Mouse (Mus musculus) left cerebral cortex, postnatal 14 days (tissue): Measurements from ENCODE around the gene Blm. TPM values are rescaled to one million over a fixed set of nuclear protein-coding genes. Genes with fewer than 3 reads are reported as not detected.

Experiments
- DNase-seq, 2 experiments: peaks; one replicate each; pipeline ENCODE4 v3.0.0; 2021 to 2022; ENCODE audit warnings: low spot score in 2 of 2, mixed read lengths in 1 of 2
- intact Hi-C: fragments of 180-260 bp; cut with DNase I; formaldehyde crosslinking; loops from one replicate; pipeline ENCODE4 v1.15.1; 2025
- total RNA-seq, 2 experiments: library from RNA; stranded (reverse); gene quantifications; 2 replicates each; pipeline ENCODE4 v1.2.3; 2021

Blm gene
- total RNA-seq, 2 experiments from 2014 or later = 3.9 to 5.2 TPM

- DNase-seq = no peak
- intact Hi-C loops = no loop called here
Measured at GRCm38 (mm10) chr7:80416969-80417368, 118.0 kb downstream of the Blm start.

GRCm38 (mm10) chr7:80414303-80414855, 120.5 kb downstream of the Blm start:
- intact Hi-C loops = no loop called here
- DNase-seq = no peak

GRCm38 (mm10) chr7:80413512-80414302, 121.2 kb downstream of the Blm start:
- intact Hi-C loops = no loop called here
- no peak for DNase-seq

DNA sequence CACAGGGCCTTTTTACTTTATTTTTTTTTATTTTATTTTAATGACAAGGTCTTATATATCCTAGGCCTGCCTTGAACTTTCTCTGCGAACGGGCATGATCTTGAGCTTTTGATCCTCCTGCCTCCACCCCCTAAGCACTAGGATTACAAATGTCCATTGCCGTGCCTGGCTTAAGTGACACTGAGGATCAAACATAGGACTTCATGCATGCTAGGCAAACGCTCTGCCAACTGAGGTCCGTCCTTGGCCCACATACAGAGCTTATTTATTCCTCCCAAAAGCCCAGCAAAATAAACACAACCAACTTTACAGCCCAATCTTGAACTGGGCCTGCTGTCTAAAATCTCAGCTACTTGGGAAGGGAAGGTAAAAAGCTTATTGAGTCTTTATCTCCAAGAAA, 122.1 kb downstream of the Blm start:
- intact Hi-C loops = no loop called here
- no peak for DNase-seq

DNA sequence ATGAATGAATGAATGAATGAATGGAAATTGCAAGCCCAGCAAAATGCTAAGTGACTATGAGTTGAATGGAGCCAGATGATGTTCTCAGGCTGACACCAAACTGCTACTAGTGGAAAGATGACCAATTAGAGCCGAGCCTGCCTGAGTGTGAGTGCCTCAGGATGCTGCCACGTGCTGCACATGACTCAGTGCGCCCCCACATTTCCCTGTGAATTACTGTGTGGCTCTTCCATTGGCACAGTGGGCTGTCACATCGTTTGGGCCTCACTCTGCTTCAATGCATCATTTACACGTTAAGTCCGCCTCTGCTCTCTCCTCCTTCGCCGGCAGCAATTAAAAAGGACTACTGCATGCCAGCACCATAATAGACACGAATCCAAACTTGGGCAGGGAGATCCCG, 122.6 kb downstream of the Blm start:
- intact Hi-C loops = no loop called here
- peak; percentile 82 to 96 for DNase-seq

DNA sequence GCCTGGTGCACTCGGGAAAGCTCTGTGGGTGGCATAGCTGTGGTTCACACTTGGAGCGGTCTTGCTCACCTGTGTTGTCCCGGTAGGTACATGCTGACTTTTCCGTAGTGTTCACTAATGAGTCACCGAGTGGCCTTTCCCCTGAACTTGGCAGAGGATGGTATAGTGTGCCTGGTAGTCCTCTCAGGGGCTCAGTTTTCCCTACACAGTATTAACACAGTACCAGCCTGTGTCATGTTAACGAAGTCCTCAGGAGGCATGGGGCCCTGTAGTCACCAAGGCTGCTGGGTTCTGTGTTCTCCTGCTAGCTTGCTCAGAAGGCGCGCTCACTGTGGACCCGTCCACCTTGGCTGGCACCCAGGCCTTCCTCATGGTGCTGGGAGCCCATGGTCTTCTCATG, 124.5 kb downstream of the Blm start:
- DNase-seq = no peak
- intact Hi-C loops = no loop called here

DNA sequence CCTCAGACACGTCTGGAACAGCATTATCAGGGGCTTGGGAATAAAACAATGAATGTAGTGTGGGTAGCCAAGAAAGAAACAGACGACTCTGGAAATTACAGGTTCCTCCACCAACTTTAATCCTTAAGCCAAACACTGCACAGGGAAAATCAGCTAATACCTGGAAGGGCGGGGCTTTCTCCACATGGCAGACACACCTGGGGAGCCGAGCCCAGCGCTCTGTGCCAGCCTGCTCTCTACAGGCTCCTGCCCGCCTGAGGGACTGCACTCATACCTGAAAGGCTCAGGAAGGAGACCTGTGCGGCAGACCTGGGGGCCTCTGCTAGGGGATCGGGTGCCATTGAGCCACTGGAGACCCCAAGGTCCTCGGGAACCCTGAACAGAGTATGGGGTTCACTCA, 127.2 kb downstream of the Blm start:
- DNase-seq = no peak
- intact Hi-C loops = no loop called here

DNA sequence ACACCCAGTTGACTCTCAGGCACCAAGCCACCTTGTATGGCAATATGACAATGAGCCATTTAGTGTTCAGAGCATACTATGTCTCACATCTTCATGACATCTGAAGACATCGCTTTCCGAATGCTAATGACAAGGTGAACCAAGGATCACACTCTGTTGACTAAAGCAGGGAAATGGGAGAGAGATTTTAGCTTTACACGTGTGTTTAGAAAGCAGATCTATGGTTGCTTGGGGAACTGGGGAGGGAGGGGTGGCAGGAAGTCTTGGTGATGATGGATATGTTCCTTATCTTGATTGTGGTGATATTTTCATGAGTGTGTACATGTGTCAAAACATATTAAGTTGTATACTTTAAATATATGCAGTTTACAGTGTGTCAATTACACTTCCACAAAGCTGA, 128.7 kb downstream of the Blm start:
- intact Hi-C loops = no loop called here
- no peak for DNase-seq

DNA sequence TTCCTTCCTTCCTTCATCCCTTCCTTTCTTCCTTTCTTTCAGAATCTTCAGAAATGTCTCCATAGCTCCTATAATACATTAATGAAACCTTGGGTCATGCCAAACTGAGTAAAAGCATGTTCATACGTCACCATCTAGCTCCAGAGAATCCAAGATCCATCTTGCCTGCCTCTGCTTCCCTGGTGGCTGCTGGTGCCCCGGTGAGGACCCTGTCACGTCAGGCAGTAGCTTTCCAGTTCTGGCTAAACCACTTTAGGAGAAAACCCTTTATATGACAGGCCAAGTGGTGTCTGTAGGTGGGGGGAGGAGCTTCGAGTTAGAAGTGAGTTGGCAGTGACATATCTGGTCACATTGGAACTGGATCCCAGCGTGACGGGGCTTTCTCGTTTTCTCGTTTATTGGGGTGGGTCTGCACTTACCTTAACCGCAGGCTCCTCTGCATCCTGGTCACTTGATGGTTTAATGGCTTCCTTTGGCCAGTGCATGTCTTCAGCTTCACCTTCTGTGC, 129.7 kb downstream of the Blm start, which contains the start of gene Furin:
Furin (minus strand) TSS at position 249 of the 508 bp plus-strand sequence.
- no peak for DNase-seq
- intact Hi-C loops = no loop called here

Other genes with a start within 250 kb of the Blm start
- gene Prc1, start 240.7 kb downstream of the Blm start, total RNA-seq = 1 to 10 TPM; 3.2 to 3.8 TPM
- gene Rccd1, start 210.7 kb downstream of the Blm start, total RNA-seq = 10 to 100 TPM; 11.8 to 12.8 TPM
- 10 to 100 TPM; 44.8 to 49.7 TPM for gene Unc45a, start 194.1 kb downstream of the Blm start, total RNA-seq
- 10 to 100 TPM; 42.0 to 53.2 TPM for gene Hddc3, start 192.0 kb downstream of the Blm start, total RNA-seq
- 100 to 1,000 TPM; 114 to 118 TPM for gene Man2a2, start 163.7 kb downstream of the Blm start, total RNA-seq
- gene Fes, start 147.2 kb downstream of the Blm start, total RNA-seq = 1 to 10 TPM; 5.6 to 6.7 TPM
- 10 to 100 TPM; 38.8 to 46.2 TPM for gene Furin, start 129.7 kb downstream of the Blm start, total RNA-seq
- gene Crtc3, start 153.8 kb upstream of the Blm start, total RNA-seq = 10 to 100 TPM; 12.5 to 13.4 TPM